Mouse (Mus musculus): Measurements from ENCODE around the gene Man2a2.
A peak's percentile ranks its signal among the peaks of the same experiment; 100 is the strongest.

The Man2a2 gene

GRCm38 (mm10) chr7:80371041-80371751, at the start of gene Man2a2:
Gene Man2a2 (minus strand): TSS chr7:80371375.
- peak; percentile 82 for DNase-seq (ENCODE audit: low read depth, low spot score)
- H3K36me3 ChIP-seq (ENCODE audit: control insufficient read depth, insufficient read depth, low read length, poor library complexity, severe bottlenecking), result no peaks in the 10 kb centered on the region; the same call in 1 of the 2 replicates
- H3K27me3 ChIP-seq (ENCODE audit: control insufficient read depth, insufficient read depth, low read length, poor library complexity, severe bottlenecking), result no peaks in the 10 kb centered on the region

GRCm38 (mm10) chr7:80420586-80420985, 49.4 kb upstream of the Man2a2 start:
- no peak for DNase-seq (ENCODE audit: low read depth, low spot score)
- Histone ChIP-seq H3K36me3 (ENCODE audit: control insufficient read depth, insufficient read depth, low read length, poor library complexity, severe bottlenecking) (no peaks in the 10 kb centered on the region), H3K27me3 (ENCODE audit: control insufficient read depth, insufficient read depth, low read length, poor library complexity, severe bottlenecking) (no peaks in the 10 kb centered on the region)

GRCm38 (mm10) chr7:80419278-80419677, 48.1 kb upstream of the Man2a2 start:
- Histone ChIP-seq H3K27me3 (ENCODE audit: control insufficient read depth, insufficient read depth, low read length, poor library complexity, severe bottlenecking) (no peaks in the 10 kb centered on the region), H3K36me3 (ENCODE audit: control insufficient read depth, insufficient read depth, low read length, poor library complexity, severe bottlenecking) (no peaks in the 10 kb centered on the region)
- DNase-seq (ENCODE audit: low read depth, low spot score), result no peak

GRCm38 (mm10) chr7:80418036-80418435, 46.9 kb upstream of the Man2a2 start:
- DNase-seq (ENCODE audit: low read depth, low spot score), result no peak
- H3K36me3 ChIP-seq (ENCODE audit: control insufficient read depth, insufficient read depth, low read length, poor library complexity, severe bottlenecking), result no peaks in the 10 kb centered on the region
- no peaks in the 10 kb centered on the region for H3K27me3 ChIP-seq (ENCODE audit: control insufficient read depth, insufficient read depth, low read length, poor library complexity, severe bottlenecking)

- DNase-seq (ENCODE audit: low read depth, low spot score), result no peak
- Histone ChIP-seq H3K36me3 (ENCODE audit: control insufficient read depth, insufficient read depth, low read length, poor library complexity, severe bottlenecking) (no peaks in the 10 kb centered on the region), H3K27me3 (ENCODE audit: control insufficient read depth, insufficient read depth, low read length, poor library complexity, severe bottlenecking) (no peaks in the 10 kb centered on the region)
Observed at GRCm38 (mm10) chr7:80417601-80418000, 46.4 kb upstream of the Man2a2 start.

- Histone ChIP-seq H3K27me3 (ENCODE audit: control insufficient read depth, insufficient read depth, low read length, poor library complexity, severe bottlenecking) (no peaks in the 10 kb centered on the region), H3K36me3 (ENCODE audit: control insufficient read depth, insufficient read depth, low read length, poor library complexity, severe bottlenecking) (no peaks in the 10 kb centered on the region)
- DNase-seq (ENCODE audit: low read depth, low spot score), result peak; percentile 24
Observed at GRCm38 (mm10) chr7:80416969-80417368, 45.8 kb upstream of the Man2a2 start.

GRCm38 (mm10) chr7:80414303-80414855, 43.2 kb upstream of the Man2a2 start:
- Histone ChIP-seq H3K36me3 (ENCODE audit: control insufficient read depth, insufficient read depth, low read length, poor library complexity, severe bottlenecking) (no peaks in the 10 kb centered on the region), H3K27me3 (ENCODE audit: control insufficient read depth, insufficient read depth, low read length, poor library complexity, severe bottlenecking) (no peaks in the 10 kb centered on the region)
- DNase-seq (ENCODE audit: low read depth, low spot score), result no peak

GRCm38 (mm10) chr7:80413512-80414302, 42.5 kb upstream of the Man2a2 start:
- Histone ChIP-seq H3K36me3 (ENCODE audit: control insufficient read depth, insufficient read depth, low read length, poor library complexity, severe bottlenecking) (no peaks in the 10 kb centered on the region), H3K27me3 (ENCODE audit: control insufficient read depth, insufficient read depth, low read length, poor library complexity, severe bottlenecking) (no peaks in the 10 kb centered on the region)
- no peak for DNase-seq (ENCODE audit: low read depth, low spot score)

- Histone ChIP-seq H3K27me3 (ENCODE audit: control insufficient read depth, insufficient read depth, low read length, poor library complexity, severe bottlenecking) (no peaks in the 10 kb centered on the region), H3K36me3 (ENCODE audit: control insufficient read depth, insufficient read depth, low read length, poor library complexity, severe bottlenecking) (no peaks in the 10 kb centered on the region)
- DNase-seq (ENCODE audit: low read depth, low spot score), result no peak
Observed at GRCm38 (mm10) chr7:80412781-80413180, 41.6 kb upstream of the Man2a2 start.

- Histone ChIP-seq H3K27me3 (ENCODE audit: control insufficient read depth, insufficient read depth, low read length, poor library complexity, severe bottlenecking) (no peaks in the 10 kb centered on the region), H3K36me3 (ENCODE audit: control insufficient read depth, insufficient read depth, low read length, poor library complexity, severe bottlenecking) (no peaks in the 10 kb centered on the region)
- no peak for DNase-seq (ENCODE audit: low read depth, low spot score)
Observed at GRCm38 (mm10) chr7:80412279-80412678, 41.1 kb upstream of the Man2a2 start.

GRCm38 (mm10) chr7:80410380-80410779, 39.2 kb upstream of the Man2a2 start:
- Histone ChIP-seq H3K36me3 (ENCODE audit: control insufficient read depth, insufficient read depth, low read length, poor library complexity, severe bottlenecking) (no peaks in the 10 kb centered on the region), H3K27me3 (ENCODE audit: control insufficient read depth, insufficient read depth, low read length, poor library complexity, severe bottlenecking) (no peaks in the 10 kb centered on the region)
- no peak for DNase-seq (ENCODE audit: low read depth, low spot score)

- H3K36me3 ChIP-seq (ENCODE audit: control insufficient read depth, insufficient read depth, low read length, poor library complexity, severe bottlenecking), result no peaks in the 10 kb centered on the region
- no peak for DNase-seq (ENCODE audit: low read depth, low spot score)
- no peaks in the 10 kb centered on the region for H3K27me3 ChIP-seq (ENCODE audit: control insufficient read depth, insufficient read depth, low read length, poor library complexity, severe bottlenecking)
Observed at GRCm38 (mm10) chr7:80407712-80408111, 36.5 kb upstream of the Man2a2 start.

GRCm38 (mm10) chr7:80406186-80406585, 35.0 kb upstream of the Man2a2 start:
- Histone ChIP-seq H3K27me3 (ENCODE audit: control insufficient read depth, insufficient read depth, low read length, poor library complexity, severe bottlenecking) (no peaks in the 10 kb centered on the region), H3K36me3 (ENCODE audit: control insufficient read depth, insufficient read depth, low read length, poor library complexity, severe bottlenecking) (no peaks in the 10 kb centered on the region)
- no peak for DNase-seq (ENCODE audit: low read depth, low spot score)

- no peak for DNase-seq (ENCODE audit: low read depth, low spot score)
- Histone ChIP-seq H3K36me3 (ENCODE audit: control insufficient read depth, insufficient read depth, low read length, poor library complexity, severe bottlenecking) (no peaks in the 10 kb centered on the region), H3K27me3 (ENCODE audit: control insufficient read depth, insufficient read depth, low read length, poor library complexity, severe bottlenecking) (no peaks in the 10 kb centered on the region)
Observed at GRCm38 (mm10) chr7:80405188-80405695, 34.1 kb upstream of the Man2a2 start, which contains the start of gene Furin. Gene Furin (minus strand): TSS chr7:80405436.

Data from splenic B cell, adult 2 months (primary cell).